Mouse (Mus musculus): ENCODE data around the gene Ap2a2. TPM values are rescaled to one million over a fixed set of nuclear protein-coding genes. Genes with fewer than 3 reads are reported as not detected.

Gene Ap2a2
- polyA plus RNA-seq, 1 experiment from 2014 or later = 33.8 TPM

- H3K4me2 ChIP-seq (ENCODE audit: low read depth, low read length) = no peak overlapping the region
- no peak overlapping the region for H3K9ac ChIP-seq (replicated peaks)
- H3K36me3 ChIP-seq (replicated peaks; ENCODE audit: insufficient read depth, low read length) = no peaks in the 10 kb centered on the region; the same call in none of the 2 replicates
- TF ChIP-seq EP300 (IDR thresholded peaks at IDR 0.05; ENCODE audit: low read depth) (no peak), CTCF (IDR thresholded peaks at IDR 0.05; ENCODE audit: low read depth) (no peak)
- no peaks in the 10 kb centered on the region for H3K27me3 ChIP-seq (ENCODE audit: insufficient read depth, low read length)
- no peak overlapping the region for H3K27ac ChIP-seq (ENCODE audit: low read depth)
- DNase-seq (no peak), ATAC-seq (no peak)
- WGBS (ENCODE audit: insufficient replicate concordance) = 71% methylated on average over 3 of the region's 3 CpGs
- H3K9me3 ChIP-seq (ENCODE audit: low read length) = no peaks in the 10 kb centered on the region
- H3K4me1 ChIP-seq (ENCODE audit: insufficient read depth) = peaks cover 43% of the 10 kb centered on the region
- H3K4me3 ChIP-seq (ENCODE audit: low read depth, low read length) = no peak overlapping the region
Observed at GRCm38 (mm10) chr7:141575481-141575880, 13.5 kb downstream of the Ap2a2 start.

- H3K27ac ChIP-seq (ENCODE audit: low read depth) = peak overlapping the region; percentile 58
- H3K4me2 ChIP-seq (ENCODE audit: low read depth, low read length) = no peak overlapping the region
- no peaks in the 10 kb centered on the region; the same call in none of the 2 replicates for H3K36me3 ChIP-seq (replicated peaks; ENCODE audit: insufficient read depth, low read length)
- WGBS (ENCODE audit: insufficient replicate concordance) = 46% methylated on average over 3 of the region's 3 CpGs
- no peaks in the 10 kb centered on the region for H3K9me3 ChIP-seq (ENCODE audit: low read length)
- no peaks in the 10 kb centered on the region for H3K27me3 ChIP-seq (ENCODE audit: insufficient read depth, low read length)
- no peak for TF ChIP-seq CTCF (IDR thresholded peaks at IDR 0.05; ENCODE audit: low read depth)
- TF ChIP-seq EP300 (IDR thresholded peaks at IDR 0.05; ENCODE audit: low read depth) = no peak
- ATAC-seq (no peak), DNase-seq (no peak)
- H3K4me1 ChIP-seq (ENCODE audit: insufficient read depth) = peaks cover 48% of the 10 kb centered on the region
- H3K9ac ChIP-seq (replicated peaks) = no peak overlapping the region
- H3K4me3 ChIP-seq (ENCODE audit: low read depth, low read length) = no peak overlapping the region
Observed at GRCm38 (mm10) chr7:141577801-141578200, 15.8 kb downstream of the Ap2a2 start.

- no peak for DNase-seq
- ATAC-seq = no peak
- H3K4me3 ChIP-seq (ENCODE audit: low read depth, low read length) = no peak overlapping the region
- H3K9ac ChIP-seq (replicated peaks) = no peak overlapping the region
- H3K27ac ChIP-seq (ENCODE audit: low read depth) = peak overlapping the region; percentile 45
- no peaks in the 10 kb centered on the region for H3K9me3 ChIP-seq (ENCODE audit: low read length)
- no peak for TF ChIP-seq CTCF (IDR thresholded peaks at IDR 0.05; ENCODE audit: low read depth)
- TF ChIP-seq EP300 (IDR thresholded peaks at IDR 0.05; ENCODE audit: low read depth) = no peak
- H3K4me2 ChIP-seq (ENCODE audit: low read depth, low read length) = no peak overlapping the region
- H3K27me3 ChIP-seq (ENCODE audit: insufficient read depth, low read length) = no peaks in the 10 kb centered on the region
- H3K4me1 ChIP-seq (ENCODE audit: insufficient read depth) = peaks cover 51% of the 10 kb centered on the region
- H3K36me3 ChIP-seq (replicated peaks; ENCODE audit: insufficient read depth, low read length) = no peaks in the 10 kb centered on the region; the same call in none of the 2 replicates
- WGBS (ENCODE audit: insufficient replicate concordance) = 83% methylated on average over 1 of the region's 1 CpGs
Observed at GRCm38 (mm10) chr7:141578511-141578910, 16.5 kb downstream of the Ap2a2 start.

- ATAC-seq = no peak
- peak overlapping the region; percentile 45 for H3K27ac ChIP-seq (ENCODE audit: low read depth)
- no peaks in the 10 kb centered on the region; the same call in none of the 2 replicates for H3K36me3 ChIP-seq (replicated peaks; ENCODE audit: insufficient read depth, low read length)
- TF ChIP-seq EP300 (IDR thresholded peaks at IDR 0.05; ENCODE audit: low read depth) = no peak
- no peak for TF ChIP-seq CTCF (IDR thresholded peaks at IDR 0.05; ENCODE audit: low read depth)
- DNase-seq = no peak
- H3K4me1 ChIP-seq (ENCODE audit: insufficient read depth) = peaks cover 49% of the 10 kb centered on the region
- no peaks in the 10 kb centered on the region for H3K27me3 ChIP-seq (ENCODE audit: insufficient read depth, low read length)
- WGBS (ENCODE audit: insufficient replicate concordance) = 69% methylated on average over 2 of the region's 2 CpGs
- no peak overlapping the region for H3K4me2 ChIP-seq (ENCODE audit: low read depth, low read length)
- H3K9me3 ChIP-seq (ENCODE audit: low read length) = no peaks in the 10 kb centered on the region
- no peak overlapping the region for H3K4me3 ChIP-seq (ENCODE audit: low read depth, low read length)
- no peak overlapping the region for H3K9ac ChIP-seq (replicated peaks)
Observed at GRCm38 (mm10) chr7:141578943-141579342, 17.0 kb downstream of the Ap2a2 start.

GRCm38 (mm10) chr7:141581323-141581722, 19.4 kb downstream of the Ap2a2 start:
- ATAC-seq (peak; percentile 81), DNase-seq (peak; percentile 48)
- no peak overlapping the region for H3K9ac ChIP-seq (replicated peaks)
- no peaks in the 10 kb centered on the region for H3K27me3 ChIP-seq (ENCODE audit: insufficient read depth, low read length)
- no peak overlapping the region for H3K4me2 ChIP-seq (ENCODE audit: low read depth, low read length)
- no peaks in the 10 kb centered on the region for H3K9me3 ChIP-seq (ENCODE audit: low read length)
- peak overlapping the region; percentile 69 for H3K27ac ChIP-seq (ENCODE audit: low read depth)
- no peak overlapping the region for H3K4me3 ChIP-seq (ENCODE audit: low read depth, low read length)
- H3K36me3 ChIP-seq (replicated peaks; ENCODE audit: insufficient read depth, low read length) = no peaks in the 10 kb centered on the region; the same call in none of the 2 replicates
- no peak for TF ChIP-seq CTCF (IDR thresholded peaks at IDR 0.05; ENCODE audit: low read depth)
- TF ChIP-seq EP300 (IDR thresholded peaks at IDR 0.05; ENCODE audit: low read depth) = peak; percentile 9; the same call in 1 of the 2 replicates
- peaks cover 62% of the 10 kb centered on the region for H3K4me1 ChIP-seq (ENCODE audit: insufficient read depth)
- WGBS (ENCODE audit: insufficient replicate concordance) = 62% methylated on average over 7 of the region's 7 CpGs

- 85% methylated on average over 4 of the region's 5 CpGs for WGBS (ENCODE audit: insufficient replicate concordance)
- Histone ChIP-seq H3K27me3 (ENCODE audit: insufficient read depth, low read length) (no peaks in the 10 kb centered on the region), H3K9ac (replicated peaks) (no peak overlapping the region), H3K27ac (ENCODE audit: low read depth) (peak overlapping the region; percentile 91), H3K36me3 (replicated peaks; ENCODE audit: insufficient read depth, low read length) (peaks cover 14% of the 10 kb centered on the region), H3K4me2 (ENCODE audit: low read depth, low read length) (no peak overlapping the region), H3K9me3 (ENCODE audit: low read length) (no peaks in the 10 kb centered on the region), H3K4me3 (ENCODE audit: low read depth, low read length) (no peak overlapping the region), H3K4me1 (ENCODE audit: insufficient read depth) (peaks cover 37% of the 10 kb centered on the region)
- peak; percentile 58 for TF ChIP-seq CTCF (IDR thresholded peaks at IDR 0.05; ENCODE audit: low read depth)
- TF ChIP-seq EP300 (IDR thresholded peaks at IDR 0.05; ENCODE audit: low read depth) = no peak
- no peak for ATAC-seq
- DNase-seq = no peak
Observed at GRCm38 (mm10) chr7:141584048-141584841, 22.3 kb downstream of the Ap2a2 start.

Measured in liver, postnatal 0 days (tissue).